8 mouse cellular contexts compared by ENCODE assay signal in the genomic region with DNA sequence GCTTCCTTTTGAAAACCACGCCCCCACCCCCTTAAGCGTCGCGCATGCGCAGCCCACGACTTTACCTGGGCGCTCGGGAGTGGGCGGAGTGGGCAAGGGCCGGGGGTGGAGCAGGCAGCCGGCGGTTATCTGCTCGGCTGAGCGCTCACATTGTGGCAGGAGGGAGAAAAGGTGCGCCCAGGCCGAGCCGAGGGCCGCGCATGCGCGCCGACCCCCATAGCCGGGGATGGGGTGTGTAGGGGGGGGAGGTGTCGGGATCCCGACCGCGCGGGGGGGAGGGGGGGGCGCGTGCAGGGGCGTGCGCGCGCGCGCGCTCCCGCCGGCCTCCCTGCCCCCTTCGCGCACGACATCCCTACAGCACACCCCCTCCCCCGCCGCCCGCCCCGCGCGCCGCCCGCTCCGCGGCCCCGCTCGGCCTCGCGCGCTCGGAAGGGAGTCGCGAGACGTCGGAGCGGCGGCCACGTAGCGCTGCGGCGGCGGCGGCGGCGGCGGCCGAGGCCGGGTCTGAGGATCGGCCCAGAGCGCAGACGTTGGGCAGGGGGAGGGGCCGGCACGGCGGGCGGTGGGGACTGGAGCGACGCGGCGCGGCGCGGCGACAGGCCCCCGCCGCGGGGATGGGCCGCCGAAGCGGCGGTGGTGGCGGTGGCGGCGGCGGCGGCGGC. TPM values are rescaled to one million over a fixed set of nuclear protein-coding genes. Genes with fewer than 3 reads are reported as not detected.
DNase-seq lines count a peak whose midpoint lies in the region; ATAC-seq and TF ChIP-seq lines count a peak whose summit lies in the region.

TSS of gene Zfp652 (plus strand) at position 111 of the 662 bp plus-strand sequence.

- peak within 1 kb of the TSS; percentile 93 for H3K4me2 ChIP-seq in hindbrain, postnatal 0 days (ENCODE audit: low read depth, low read length)

- H3K9ac ChIP-seq in hindbrain, postnatal 0 days (replicated peaks; ENCODE audit: low read length) = peak within 1 kb of the TSS; percentile 98

- ATAC-seq in hindbrain, postnatal 0 days = peak; percentile 94
- peak; percentile 79 for ATAC-seq in megakaryocyte progenitor cell, adult 5-6 weeks (replicated peaks; ENCODE audit: poor library complexity)

- under 1% methylated on average over 26 of the region's 103 CpGs for WGBS in hindbrain, postnatal 0 days

- no peaks in the 10 kb centered on the region for H3K36me3 ChIP-seq in hindbrain, postnatal 0 days (ENCODE audit: insufficient read depth, low read length)

- TF ChIP-seq CTCF in gastrocnemius, adult 2 months (IDR thresholded peaks at IDR 0.05) = no peak
- TF ChIP-seq CTCF in hindbrain, postnatal 0 days (IDR thresholded peaks at IDR 0.05; ENCODE audit: low read depth) = no peak

- DNase-seq in ZHBTc4 (ENCODE audit: low read depth, low spot score) = peak; percentile 98
- peak; percentile 67 to 86 for DNase-seq in cerebellum, postnatal 4 days (ENCODE audit: low spot score in 2 of 2)
- peak; percentile 89 for DNase-seq in gastrocnemius, adult 2 months
- peak; percentile 94 for DNase-seq in hindbrain, postnatal 0 days (ENCODE audit: low spot score)
- DNase-seq in left cerebral cortex, adult 9 months (ENCODE audit: low spot score in 2 of 2) = peak; percentile 59 to 75
- peak; percentile 75 for DNase-seq in right cerebral cortex, postnatal 14 days
- DNase-seq in urinary bladder, postnatal 4 days (ENCODE audit: low spot score in 2 of 2) = peak; percentile 84 to 85

- H3K4me3 ChIP-seq in gastrocnemius, adult 2 months = peak within 1 kb of the TSS; percentile 84
- H3K4me3 ChIP-seq in hindbrain, postnatal 0 days (ENCODE audit: low read length) = peak within 1 kb of the TSS; percentile 92

- H3K27me3 ChIP-seq in hindbrain, postnatal 0 days (ENCODE audit: insufficient read depth, low read length) = no peaks in the 10 kb centered on the region

- no peaks in the 10 kb centered on the region for H3K9me3 ChIP-seq in hindbrain, postnatal 0 days (ENCODE audit: low read length)

- H3K27ac ChIP-seq in gastrocnemius, adult 2 months = peak within 1 kb of the TSS; percentile 94
- H3K27ac ChIP-seq in hindbrain, postnatal 0 days = peak within 1 kb of the TSS; percentile 98

- H3K4me1 ChIP-seq in hindbrain, postnatal 0 days (ENCODE audit: insufficient read depth, low read length) = peaks cover 20% of the 10 kb centered on the region

- intact Hi-C loops in gastrocnemius, adult 2 months (cut with DNase I) = no loop called here

RNA-seq across cellular contexts. Expression of gene Zfp652, which starts in this region (rescaled TPM):
- 100 to 1,000 TPM in 1 of 2 experiments, 10 to 100 TPM in 1; 94.6 to 110 TPM for total RNA-seq in gastrocnemius, adult 2 months (2021)
- 23.0 and 28.8 TPM in 2 replicates for total RNA-seq in hindbrain, postnatal 0 days (2014; rRNA removed)
- polyA plus RNA-seq in hindbrain, postnatal 0 days (2015; fragmentation: Nextera tagmentation; extraction: Ambion mirVana) = 14.7 and 15.2 TPM in 2 replicates
- 30.1 and 37.2 TPM in 2 replicates for total RNA-seq in megakaryocyte progenitor cell, adult 5-6 weeks (2015)
- total RNA-seq in megakaryocyte progenitor cell, adult 5-6 weeks (2017) = 20.9 and 29.1 TPM in 2 replicates

Comparison
In these comparisons a context has a peak if more than half of its experiments do, and no peak if none do; other contexts are left out.
1. Peak in every context shown above with its lines: DNase-seq, ATAC-seq, H3K4me3 ChIP-seq and H3K27ac ChIP-seq.